In genomic region chr7:124974870-124975488, GRCm38 (mm10) we compare ENCODE assay signal across 17 mouse cellular contexts.
"Had no signal": no experiment of that assay in that cellular context is flagged by ENCODE, and none has a peak within 500 bp of the region (broad histone marks: within the 10 kb centered on the region; RNA-seq: fewer than 3 reads in every experiment).

No protein-coding gene starts in this region.

- H3K27ac ChIP-seq: lung, embryonic 15.5 days; macrophage; midbrain, embryonic 12.5 days; midbrain, embryonic 15.5 days; neural tube, embryonic 12.5 days; stomach, embryonic 15.5 days; stomach, postnatal 0 days had no signal

- H3K36me3 ChIP-seq: lung, embryonic 15.5 days; midbrain, embryonic 12.5 days; midbrain, embryonic 15.5 days; neural tube, embryonic 12.5 days; stomach, embryonic 15.5 days had no signal

- H3K4me2 ChIP-seq: lung, embryonic 15.5 days; midbrain, embryonic 12.5 days; midbrain, embryonic 15.5 days; neural tube, embryonic 12.5 days; stomach, embryonic 15.5 days had no signal

- H3K27me3 ChIP-seq: lung, embryonic 15.5 days; megakaryocyte, embryonic 14.5 days; midbrain, embryonic 12.5 days; midbrain, embryonic 15.5 days; neural tube, embryonic 12.5 days; stomach, embryonic 15.5 days had no signal

- DNase-seq: liver, postnatal 0 days; lung, adult 2 months; lung, postnatal 14 days; lung, postnatal 36 days; right cerebral cortex, postnatal 14 days; thymus, adult 2 months; thymus, postnatal 25 days; thymus, postnatal 4 days had no signal

- H3K9me3 ChIP-seq: lung, embryonic 15.5 days; megakaryocyte, embryonic 14.5 days; midbrain, embryonic 12.5 days; midbrain, embryonic 15.5 days; neural tube, embryonic 12.5 days; stomach, embryonic 15.5 days had no signal

- H3K4me1 ChIP-seq: lung, embryonic 15.5 days; megakaryocyte, embryonic 14.5 days; midbrain, embryonic 12.5 days; midbrain, embryonic 15.5 days; neural tube, embryonic 12.5 days; stomach, embryonic 15.5 days had no signal

- H3K4me3 ChIP-seq: lung, embryonic 15.5 days; megakaryocyte, embryonic 14.5 days; midbrain, embryonic 12.5 days; midbrain, embryonic 15.5 days; neural tube, embryonic 12.5 days; stomach, embryonic 15.5 days had no signal

- H3K9ac ChIP-seq: liver, postnatal 0 days; lung, embryonic 15.5 days; midbrain, embryonic 12.5 days; midbrain, embryonic 15.5 days; neural tube, embryonic 12.5 days; stomach, embryonic 15.5 days had no signal

- ATAC-seq: liver, postnatal 0 days; lung, postnatal 0 days; midbrain, embryonic 15.5 days had no signal
